ENCODE assay signal across 10 mouse cellular contexts in the genomic region with DNA sequence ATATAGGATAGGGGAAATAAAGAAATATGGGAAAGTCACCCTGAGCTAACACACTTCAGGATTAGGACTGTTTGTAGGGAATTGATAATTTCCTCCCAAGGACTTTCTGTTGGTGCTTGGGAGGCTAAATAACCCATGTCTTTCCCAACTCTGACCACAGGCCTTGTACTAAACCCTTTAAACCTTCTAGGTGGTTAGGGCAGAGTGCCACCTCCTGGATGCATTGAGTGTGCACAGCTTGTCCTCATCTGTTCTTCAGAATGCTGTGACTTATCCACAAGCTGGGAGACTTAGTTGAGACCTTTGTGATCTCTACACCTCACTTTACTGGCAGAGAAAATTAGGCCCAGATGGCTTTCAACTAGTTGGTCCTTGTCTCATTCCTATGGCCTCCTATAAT. TPM values are rescaled to one million over a fixed set of nuclear protein-coding genes. Genes with fewer than 3 reads are reported as not detected.
DNase-seq lines count a peak whose midpoint lies in the region; ATAC-seq and TF ChIP-seq lines count a peak whose summit lies in the region.
"Had no signal": no experiment of that assay in that cellular context is flagged by ENCODE, and none has a peak within 500 bp of the region (broad histone marks: within the 10 kb centered on the region; RNA-seq: fewer than 3 reads in every experiment).

No protein-coding gene starts in this region.

- H3K4me3 ChIP-seq in midbrain, postnatal 0 days (ENCODE audit: low read depth, low read length), result no peak overlapping the region
- H3K4me3 ChIP-seq: neural tube, embryonic 12.5 days had no signal

- no peak overlapping the region for H3K9ac ChIP-seq in midbrain, postnatal 0 days (replicated peaks; ENCODE audit: low read length, poor library complexity, severe bottlenecking)
- H3K9ac ChIP-seq: neural tube, embryonic 12.5 days had no signal

- no peak overlapping the region for H3K27ac ChIP-seq in midbrain, postnatal 0 days (ENCODE audit: low read depth, low read length)
- H3K27ac ChIP-seq: neural tube, embryonic 12.5 days had no signal

- no peak for ATAC-seq in midbrain, postnatal 0 days (ENCODE audit: low FRiP score)
- no peak for ATAC-seq in erythroblast, adult 5-6 weeks (replicated peaks; ENCODE audit: low FRiP score, poor library complexity, severe bottlenecking)

- peak; percentile 39 for DNase-seq in heart, postnatal 4 days
- DNase-seq in heart, adult 8-10 months (ENCODE audit: low spot score), result no peak
- DNase-seq in testis, postnatal 10 days (ENCODE audit: low spot score), result peak; percentile 57
- no peak for DNase-seq in testis, postnatal 14 days (ENCODE audit: low spot score)
- peak; percentile 7 for DNase-seq in forelimb bud, embryonic 11.5 days (ENCODE audit: low read depth, low spot score)
- DNase-seq in midbrain, postnatal 0 days (ENCODE audit: low spot score), result peak; percentile 15
- DNase-seq in layer of hippocampus, postnatal 14 days (ENCODE audit: low spot score in 2 of 2), result no peak

- TF ChIP-seq CTCF in midbrain, postnatal 0 days (IDR thresholded peaks at IDR 0.05), result peak; percentile 56

- no peaks in the 10 kb centered on the region for H3K9me3 ChIP-seq in midbrain, postnatal 0 days (ENCODE audit: low read length)
- H3K9me3 ChIP-seq: neural tube, embryonic 12.5 days had no signal

- no peak overlapping the region for H3K4me2 ChIP-seq in midbrain, postnatal 0 days (ENCODE audit: low read depth, low read length, poor library complexity, severe bottlenecking)
- H3K4me2 ChIP-seq: neural tube, embryonic 12.5 days had no signal

- H3K27me3 ChIP-seq in midbrain, postnatal 0 days (ENCODE audit: insufficient read depth, low read length), result no peaks in the 10 kb centered on the region
- H3K27me3 ChIP-seq: neural tube, embryonic 12.5 days had no signal

- no peaks in the 10 kb centered on the region for H3K36me3 ChIP-seq in midbrain, postnatal 0 days (ENCODE audit: insufficient read depth, low read length)
- H3K36me3 ChIP-seq: neural tube, embryonic 12.5 days had no signal

- no peaks in the 10 kb centered on the region for H3K4me1 ChIP-seq in midbrain, postnatal 0 days (ENCODE audit: insufficient read depth, low read length)
- H3K4me1 ChIP-seq: neural tube, embryonic 12.5 days had no signal

RNA-seq across cellular contexts. Expression of a gene that starts 10.5 kb away (rescaled TPM):
- total RNA-seq in heart, postnatal 4 days (2021), result not detected
- not detected for total RNA-seq in heart, adult 8-10 months (2022)
- total RNA-seq in midbrain, postnatal 0 days (2014; rRNA removed), result not detected in 2 replicates
- polyA plus RNA-seq in midbrain, postnatal 0 days (2015; fragmentation: Nextera tagmentation; extraction: Ambion mirVana), result not detected in 2 replicates
- not detected in 2 replicates for total RNA-seq in erythroblast, adult 5-6 weeks (2015; ENCODE audit: low replicate concordance)
- not detected in 2 replicates for total RNA-seq in erythroblast, adult 5-6 weeks (2017; ENCODE audit: low replicate concordance)
- total RNA-seq in layer of hippocampus, postnatal 14 days (2021), result not detected
- total RNA-seq: heart, postnatal 36 days had no signal
- polyA plus RNA-seq: neural tube, embryonic 12.5 days had no signal

RNA-seq across cellular contexts. Expression of a gene that starts 23.5 kb away (rescaled TPM):
- total RNA-seq in heart, postnatal 4 days (2021), result not detected
- not detected for total RNA-seq in heart, adult 8-10 months (2022)
- not detected in 2 replicates for total RNA-seq in midbrain, postnatal 0 days (2014; rRNA removed)
- not detected in 2 replicates for polyA plus RNA-seq in midbrain, postnatal 0 days (2015; fragmentation: Nextera tagmentation; extraction: Ambion mirVana)
- total RNA-seq in erythroblast, adult 5-6 weeks (2015; ENCODE audit: low replicate concordance), result not detected in 2 replicates
- not detected in 2 replicates for total RNA-seq in erythroblast, adult 5-6 weeks (2017; ENCODE audit: low replicate concordance)
- total RNA-seq in layer of hippocampus, postnatal 14 days (2021), result not detected
- total RNA-seq: heart, postnatal 36 days had no signal
- polyA plus RNA-seq: neural tube, embryonic 12.5 days had no signal

RNA-seq across cellular contexts. Expression of a gene that starts 25.1 kb away (rescaled TPM):
- total RNA-seq in heart, postnatal 4 days (2021), result not detected
- total RNA-seq in heart, adult 8-10 months (2022), result under 1 TPM in 3 of 4 experiments, not detected in 1; 0.35 to 0.69 (median 0.41) TPM
- not detected in 2 replicates for total RNA-seq in midbrain, postnatal 0 days (2014; rRNA removed)
- not detected in 2 replicates for polyA plus RNA-seq in midbrain, postnatal 0 days (2015; fragmentation: Nextera tagmentation; extraction: Ambion mirVana)
- total RNA-seq in erythroblast, adult 5-6 weeks (2015; ENCODE audit: low replicate concordance), result not detected in 2 replicates
- total RNA-seq in erythroblast, adult 5-6 weeks (2017; ENCODE audit: low replicate concordance), result not detected in 2 replicates
- not detected for total RNA-seq in layer of hippocampus, postnatal 14 days (2021)
- total RNA-seq: heart, postnatal 36 days had no signal
- polyA plus RNA-seq: neural tube, embryonic 12.5 days had no signal

RNA-seq across cellular contexts. Expression of a gene that starts 52.3 kb away (rescaled TPM):
- total RNA-seq in heart, postnatal 4 days (2021), result not detected
- total RNA-seq in heart, adult 8-10 months (2022), result not detected
- not detected in 2 replicates for total RNA-seq in midbrain, postnatal 0 days (2014; rRNA removed)
- polyA plus RNA-seq in midbrain, postnatal 0 days (2015; fragmentation: Nextera tagmentation; extraction: Ambion mirVana), result not detected in 2 replicates
- total RNA-seq in erythroblast, adult 5-6 weeks (2015; ENCODE audit: low replicate concordance), result not detected in 2 replicates
- total RNA-seq in erythroblast, adult 5-6 weeks (2017; ENCODE audit: low replicate concordance), result not detected in 2 replicates
- not detected for total RNA-seq in layer of hippocampus, postnatal 14 days (2021)
- total RNA-seq: heart, postnatal 36 days had no signal
- polyA plus RNA-seq: neural tube, embryonic 12.5 days had no signal

Comparison
In these comparisons a context has a peak if more than half of its experiments do, and no peak if none do; other contexts are left out.
1. DNase-seq: peak in heart, postnatal 4 days (single experiment), testis, postnatal 10 days (single experiment), forelimb bud, embryonic 11.5 days (single experiment) and midbrain, postnatal 0 days (single experiment); none in heart, adult 8-10 months (single experiment), testis, postnatal 14 days (single experiment) and layer of hippocampus, postnatal 14 days (0 of 2).